Mouse (Mus musculus) adrenal gland, postnatal 36 days (tissue): ENCODE results near the gene Eif1. TPM values are rescaled to one million over a fixed set of nuclear protein-coding genes. Genes with fewer than 3 reads are reported as not detected.
"Not testable (repeated sequence)": the region's sequence is repeated elsewhere in the genome, so short reads cannot be mapped to it uniquely, and the experiment has no call there.

ENCODE experiments used
- DNase-seq, 2 experiments: peaks; one replicate each; pipeline ENCODE4 v3.0.0; 2021; ENCODE audit warnings: mixed read lengths in 1 of 2
- long read RNA-seq, 2 experiments: library from polyadenylated mRNA; stranded (forward); transcript quantifications; one replicate each; pipeline ENCODE4 v2.0.0; 2021; ENCODE audit warnings: borderline sequencing depth in 2 of 2
- total RNA-seq, 2 experiments: library from RNA; stranded (reverse); gene quantifications; 2 replicates each; pipeline ENCODE4 v1.2.3; 2021

Gene Eif1
- 1,000 to 10,000 TPM; 1,327 to 1,427 TPM for total RNA-seq
- long read RNA-seq, experiment 1, transcript Eif1-201 (4 exons, 1,322 nt) = major isoform, 1,234 of 1,291 reads
- long read RNA-seq, experiment 1, transcript Eif1-203 (3 exons, 447 nt) = minor isoform, 10 of 1,291 reads
- long read RNA-seq, experiment 1, partial matches to known transcripts = 2 of 1,291 reads
- long read RNA-seq, experiment 1, other reads (novel, unspliced or antisense) = 43 of 1,291 reads
- long read RNA-seq, experiment 2, transcript Eif1-203 (3 exons, 447 nt) = minor isoform, 8 of 663 reads
- long read RNA-seq, experiment 2, transcript Eif1-201 (4 exons, 1,322 nt) = major isoform, 635 of 663 reads
- long read RNA-seq, experiment 2, partial matches to known transcripts = 0 of 663 reads
- long read RNA-seq, experiment 2, other reads (novel, unspliced or antisense) = 16 of 663 reads

- peak; percentile 100 for DNase-seq
Observed at GRCm38 (mm10) chr11:100319492-100320171, at the start of gene Eif1. Eif1 (plus strand) TSS chr11:100319885.

- DNase-seq = no peak
Observed at GRCm38 (mm10) chr11:100271878-100272277, 47.8 kb upstream of the Eif1 start.

GRCm38 (mm10) chr11:100274719-100275118 lies 45.0 kb upstream of the Eif1 start:
- no peak for DNase-seq

GRCm38 (mm10) chr11:100275466-100275865 lies 44.2 kb upstream of the Eif1 start:
- DNase-seq = no peak

- DNase-seq = peak in 1 of 2 experiments; percentile 57
Observed at GRCm38 (mm10) chr11:100277726-100278480, 41.8 kb upstream of the Eif1 start.

GRCm38 (mm10) chr11:100278759-100279158 lies 40.9 kb upstream of the Eif1 start:
- DNase-seq = no peak

- DNase-seq = peak; percentile 79 to 82
Observed at GRCm38 (mm10) chr11:100281596-100282544, 37.8 kb upstream of the Eif1 start.

- peak; percentile 85 to 91 for DNase-seq
Observed at GRCm38 (mm10) chr11:100282549-100282948, 37.1 kb upstream of the Eif1 start.

GRCm38 (mm10) chr11:100284988-100285387 lies 34.7 kb upstream of the Eif1 start:
- no peak for DNase-seq

- DNase-seq = peak; percentile 60 to 65
Observed at GRCm38 (mm10) chr11:100287024-100287423, 32.7 kb upstream of the Eif1 start.

- peak; percentile 47 to 49 for DNase-seq
Observed at GRCm38 (mm10) chr11:100288942-100289341, 30.7 kb upstream of the Eif1 start.

GRCm38 (mm10) chr11:100290235-100290634 lies 29.4 kb upstream of the Eif1 start:
- DNase-seq = peak in 1 of 2 experiments; percentile 33

GRCm38 (mm10) chr11:100292884-100293283 lies 26.8 kb upstream of the Eif1 start:
- DNase-seq = no peak

- DNase-seq = peak; percentile 83 to 90
Observed at GRCm38 (mm10) chr11:100295308-100295707, 24.4 kb upstream of the Eif1 start.

GRCm38 (mm10) chr11:100297801-100298200 lies 21.9 kb upstream of the Eif1 start:
- DNase-seq = no peak

GRCm38 (mm10) chr11:100298274-100299036 lies 21.2 kb upstream of the Eif1 start:
- peak; percentile 85 to 87 for DNase-seq

- peak; percentile 63 to 72 for DNase-seq
Observed at GRCm38 (mm10) chr11:100300293-100300692, 19.4 kb upstream of the Eif1 start.

- DNase-seq = no peak
Observed at GRCm38 (mm10) chr11:100301292-100301691, 18.4 kb upstream of the Eif1 start.

GRCm38 (mm10) chr11:100307900-100308299 lies 11.8 kb upstream of the Eif1 start:
- DNase-seq = no peak

GRCm38 (mm10) chr11:100308672-100309071 lies 11.0 kb upstream of the Eif1 start:
- not testable (repeated sequence) for DNase-seq

- no peak for DNase-seq
Observed at GRCm38 (mm10) chr11:100311656-100312055, 8.0 kb upstream of the Eif1 start.
